Mouse (Mus musculus) kidney, adult 2 months (tissue): ENCODE measurements around the gene Tubgcp3.
"Not testable (repeated sequence)": the region's sequence is repeated elsewhere in the genome, so short reads cannot be mapped to it uniquely, and the experiment has no call there.

Source experiments
- CTCF ChIP-seq: fragments of 200-500 bp; conservative IDR thresholded peaks from 2 replicates; pipeline ENCODE4 v1.5.1; 2011; ENCODE audit warnings: low read depth, mild to moderate bottlenecking, control low read depth, low read length, moderate library complexity, mixed read lengths; ENCODE audit not compliant: insufficient read depth, insufficient read length
- POLR2A ChIP-seq: fragments of 200-500 bp; IDR thresholded peaks from one replicate; pipeline ENCODE4 v1.6.1; 2011; ENCODE audit warnings: low read depth, low read length, control low read depth

DNA sequence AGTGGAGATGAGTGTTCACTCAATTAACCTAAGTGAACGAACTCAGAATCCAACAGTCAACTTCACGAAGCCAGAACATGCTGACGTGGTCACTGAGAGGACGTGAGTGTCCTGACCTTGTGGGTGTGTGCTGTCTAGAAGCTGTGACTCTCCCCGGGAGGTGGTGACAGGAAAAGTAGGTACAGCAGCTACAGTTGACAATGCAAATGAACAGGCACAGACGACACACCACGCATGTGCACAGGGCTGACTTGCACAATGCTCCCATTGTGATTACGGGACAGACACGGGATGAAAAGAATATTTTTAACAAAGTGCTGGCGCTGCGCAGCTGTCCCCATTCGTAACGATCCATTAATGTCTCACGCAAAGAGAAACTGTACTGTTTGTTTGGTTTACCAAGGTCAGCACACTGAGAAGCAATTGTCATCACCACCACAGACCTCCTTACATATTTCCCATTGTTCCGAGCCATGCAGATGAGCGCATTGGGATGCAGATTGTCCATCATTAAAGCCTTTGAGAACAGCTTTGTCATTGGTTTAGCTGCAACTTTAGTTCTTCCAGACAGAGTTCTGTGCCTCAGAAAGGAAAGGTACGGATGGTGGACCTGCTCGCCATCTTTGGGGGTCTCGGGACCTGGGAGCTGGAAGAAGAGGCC lies 92.6 kb downstream of the Tubgcp3 start:
- TF ChIP-seq CTCF, POLR2A: not testable (repeated sequence)
